Mouse (Mus musculus) hindbrain, postnatal 0 days (tissue): ENCODE measurements at regions not wholly inside any gene's neighbourhood (a gene's known extent, or its start where the extent isn't known, plus 50 kb on each side); places are given as distances from the start of the nearest gene placed in this dataset.

Experiments used
- ATAC-seq: fragments of 200-750 bp; cut with Nextera tagmentation; 2 replicates; pipeline ENCODE4 v1.8.0; 2017; ENCODE audit warnings: mild to moderate bottlenecking, moderate TSS enrichment, moderate library complexity
- DNase-seq: peaks from one replicate; pipeline ENCODE4 v3.0.0-alpha.2; 2015; ENCODE audit warnings: low spot score
- H3K27ac ChIP-seq: fragments of 300-500 bp; sonication (generic); 2 replicates; pipeline ENCODE4 v1.5.1; 2014; ENCODE audit warnings: mild to moderate bottlenecking
- H3K27me3 ChIP-seq: fragments of 300-500 bp; sonication (generic); 2 replicates; pipeline ENCODE4 v1.6.1; 2014; ENCODE audit warnings: low read length, mixed read lengths; ENCODE audit not compliant: insufficient read depth
- H3K36me3 ChIP-seq: fragments of 300-500 bp; sonication (generic); 2 replicates; pipeline ENCODE4 v1.6.1; 2014; ENCODE audit warnings: low read length, mixed read lengths; ENCODE audit not compliant: insufficient read depth
- H3K4me1 ChIP-seq: fragments of 300-500 bp; sonication (generic); 2 replicates; pipeline ENCODE4 v1.6.1; 2014; ENCODE audit warnings: antibody characterized with exemption, low read length, mixed read lengths; ENCODE audit not compliant: insufficient read depth
- H3K4me2 ChIP-seq: fragments of 300-500 bp; sonication (generic); 2 replicates; pipeline ENCODE4 v1.6.1; 2014; ENCODE audit warnings: low read depth, mild to moderate bottlenecking, low read length, moderate library complexity, mixed read lengths
- H3K4me3 ChIP-seq: fragments of 300-500 bp; sonication (generic); 2 replicates; pipeline ENCODE4 v1.5.1; 2014; ENCODE audit warnings: low read length
- H3K9ac ChIP-seq: fragments of 300-500 bp; sonication (generic); replicated peaks from 2 replicates; pipeline ENCODE4 v1.6.1; 2014; ENCODE audit warnings: mild to moderate bottlenecking, low read length, moderate library complexity, mixed read lengths
- H3K9me3 ChIP-seq: fragments of 300-500 bp; sonication (generic); 2 replicates; pipeline ENCODE4 v1.6.1; 2016; ENCODE audit warnings: low read length, mixed read lengths
- CTCF ChIP-seq: IDR thresholded peaks from 2 replicates; pipeline ENCODE4 v1.5.1; 2016; ENCODE audit warnings: antibody characterized with exemption, control low read depth, low read depth
- WGBS: fragments of 180-500 bp; shearing (Covaris S2); extraction: QIAGEN DNeasy Blood & Tissue Kit; methylation state at CpG from one replicate; pipeline ENCODE4 v1.1.7; 2014; 5-methylcytosine and 5-hydroxymethylcytosine counted together

GRCm38 (mm10) chr3:66572887-66573519 lies 276.4 kb upstream of the Veph1 start:
- H3K4me2 ChIP-seq = no peak overlapping the region
- no peaks in the 10 kb centered on the region for H3K27me3 ChIP-seq
- H3K9ac ChIP-seq = no peak overlapping the region
- no peak for DNase-seq
- no peak for ATAC-seq
- no peak overlapping the region for H3K4me3 ChIP-seq
- no peaks in the 10 kb centered on the region for H3K4me1 ChIP-seq
- WGBS = 89% methylated on average over 12 of the region's 12 CpGs
- no peak for TF ChIP-seq CTCF
- no peaks in the 10 kb centered on the region for H3K36me3 ChIP-seq
- H3K27ac ChIP-seq = no peak overlapping the region
- no peaks in the 10 kb centered on the region for H3K9me3 ChIP-seq

- WGBS = 73% methylated on average over 5 of the region's 5 CpGs
- H3K4me1 ChIP-seq = no peaks in the 10 kb centered on the region
- no peaks in the 10 kb centered on the region for H3K36me3 ChIP-seq
- no peak overlapping the region for H3K4me2 ChIP-seq
- no peak for ATAC-seq
- no peaks in the 10 kb centered on the region for H3K27me3 ChIP-seq
- H3K27ac ChIP-seq = no peak overlapping the region
- no peak for DNase-seq
- no peak overlapping the region for H3K9ac ChIP-seq
- TF ChIP-seq CTCF = peak; percentile 25; the same call in 1 of the 2 replicates
- H3K9me3 ChIP-seq = no peaks in the 10 kb centered on the region
- no peak overlapping the region for H3K4me3 ChIP-seq
Measured at GRCm38 (mm10) chr3:66570342-66570741, 273.7 kb upstream of the Veph1 start.

GRCm38 (mm10) chr3:66564268-66565245 lies 267.9 kb upstream of the Veph1 start:
- WGBS = 77% methylated on average over 7 of the region's 7 CpGs

GRCm38 (mm10) chr3:66563329-66563728 lies 266.7 kb upstream of the Veph1 start:
- WGBS = 82% methylated on average over 2 of the region's 2 CpGs

More at GRCm38 (mm10) chr3:66564268-66565245, 267.9 kb upstream of the Veph1 start:
- no peaks in the 10 kb centered on the region for H3K36me3 ChIP-seq
- DNase-seq (no peak), ATAC-seq (no peak)
- H3K4me3 ChIP-seq = no peak overlapping the region
- TF ChIP-seq CTCF = no peak
- no peaks in the 10 kb centered on the region for H3K9me3 ChIP-seq
- H3K9ac ChIP-seq = no peak overlapping the region
- H3K4me2 ChIP-seq = no peak overlapping the region
- H3K27me3 ChIP-seq = no peaks in the 10 kb centered on the region
- no peaks in the 10 kb centered on the region for H3K4me1 ChIP-seq
- no peak overlapping the region for H3K27ac ChIP-seq

GRCm38 (mm10) chr3:66555538-66555937 lies 258.9 kb upstream of the Veph1 start:
- Histone ChIP-seq H3K4me2 (no peak overlapping the region), H3K36me3 (no peaks in the 10 kb centered on the region), H3K9me3 (no peaks in the 10 kb centered on the region), H3K27me3 (no peaks in the 10 kb centered on the region), H3K27ac (no peak overlapping the region), H3K4me3 (no peak overlapping the region), H3K4me1 (no peaks in the 10 kb centered on the region), H3K9ac (no peak overlapping the region)
- no peak for TF ChIP-seq CTCF
- DNase-seq (no peak), ATAC-seq (no peak)
- 100% methylated on average over 1 of the region's 1 CpGs for WGBS

More at GRCm38 (mm10) chr3:66563329-66563728, 266.7 kb upstream of the Veph1 start:
- no peak overlapping the region for H3K4me2 ChIP-seq
- no peaks in the 10 kb centered on the region for H3K36me3 ChIP-seq
- no peak for TF ChIP-seq CTCF
- H3K4me3 ChIP-seq = no peak overlapping the region
- H3K9ac ChIP-seq = no peak overlapping the region
- H3K27me3 ChIP-seq = no peaks in the 10 kb centered on the region
- DNase-seq (no peak), ATAC-seq (no peak)
- no peaks in the 10 kb centered on the region for H3K9me3 ChIP-seq
- no peak overlapping the region for H3K27ac ChIP-seq
- H3K4me1 ChIP-seq = no peaks in the 10 kb centered on the region

- no peaks in the 10 kb centered on the region for H3K9me3 ChIP-seq
- no peak overlapping the region for H3K4me2 ChIP-seq
- no peaks in the 10 kb centered on the region for H3K27me3 ChIP-seq
- H3K4me3 ChIP-seq = no peak overlapping the region
- H3K27ac ChIP-seq = no peak overlapping the region
- H3K4me1 ChIP-seq = no peaks in the 10 kb centered on the region
- DNase-seq = no peak
- TF ChIP-seq CTCF = no peak
- H3K9ac ChIP-seq = no peak overlapping the region
- no peaks in the 10 kb centered on the region for H3K36me3 ChIP-seq
- ATAC-seq = no peak
Measured at GRCm38 (mm10) chr3:66550920-66551319, 254.3 kb upstream of the Veph1 start.
